ENCODE assay signal across 24 mouse cellular contexts in genomic region chr4:53502764-53503163, GRCm38 (mm10).
DNase-seq lines count a peak whose midpoint lies in the region; ATAC-seq and TF ChIP-seq lines count a peak whose summit lies in the region.
"Had no signal": no experiment of that assay in that cellular context is flagged by ENCODE, and none has a peak within 500 bp of the region (broad histone marks: within the 10 kb centered on the region; RNA-seq: fewer than 3 reads in every experiment).

No protein-coding gene starts in this region.

- no peak overlapping the region for H3K27ac ChIP-seq in intestine, embryonic 14.5 days (ENCODE audit: low read depth)
- peak overlapping the region; percentile 35; the same call in 1 of the 2 replicates for H3K27ac ChIP-seq in intestine, embryonic 16.5 days (ENCODE audit: low read length)
- no peak overlapping the region for H3K27ac ChIP-seq in stomach, postnatal 0 days (replicated peaks)
- H3K27ac ChIP-seq: forebrain, embryonic 10.5 days; forebrain, embryonic 13.5 days; heart, embryonic 15.5 days; hindbrain, embryonic 14.5 days; hindbrain, postnatal 0 days had no signal

- H3K4me3 ChIP-seq in intestine, embryonic 14.5 days (ENCODE audit: low read depth, low read length) = no peak overlapping the region
- H3K4me3 ChIP-seq in intestine, embryonic 16.5 days (ENCODE audit: low read length) = no peak overlapping the region
- no peak overlapping the region for H3K4me3 ChIP-seq in myocyte
- no peak overlapping the region for H3K4me3 ChIP-seq in stomach, postnatal 0 days (ENCODE audit: low read depth, low read length)
- H3K4me3 ChIP-seq: forebrain, embryonic 10.5 days; forebrain, embryonic 13.5 days; heart, embryonic 12.5 days; heart, embryonic 15.5 days had no signal

- no peaks in the 10 kb centered on the region for H3K9me3 ChIP-seq in intestine, embryonic 14.5 days (ENCODE audit: control insufficient read depth, low read length)
- no peaks in the 10 kb centered on the region for H3K9me3 ChIP-seq in intestine, embryonic 16.5 days (ENCODE audit: control insufficient read depth, low read length)
- H3K9me3 ChIP-seq in stomach, postnatal 0 days (ENCODE audit: control insufficient read depth, low read length) = no peaks in the 10 kb centered on the region
- H3K9me3 ChIP-seq: forebrain, embryonic 10.5 days; forebrain, embryonic 13.5 days; heart, embryonic 12.5 days; heart, embryonic 15.5 days had no signal

- no peaks in the 10 kb centered on the region for H3K27me3 ChIP-seq in intestine, embryonic 14.5 days (replicated peaks; ENCODE audit: control insufficient read depth, insufficient read depth, low read length)
- H3K27me3 ChIP-seq in intestine, embryonic 16.5 days (replicated peaks; ENCODE audit: control insufficient read depth, insufficient read depth, low read length) = no peaks in the 10 kb centered on the region
- no peaks in the 10 kb centered on the region for H3K27me3 ChIP-seq in myocyte (ENCODE audit: control insufficient read depth, insufficient read depth, insufficient read length)
- H3K27me3 ChIP-seq in stomach, postnatal 0 days (ENCODE audit: control insufficient read depth, insufficient read depth, low read length) = no peaks in the 10 kb centered on the region
- H3K27me3 ChIP-seq: forebrain, embryonic 13.5 days; heart, embryonic 12.5 days; heart, embryonic 15.5 days had no signal

- H3K4me1 ChIP-seq in intestine, embryonic 14.5 days (replicated peaks; ENCODE audit: control insufficient read depth, insufficient read depth, low read length) = no peaks in the 10 kb centered on the region
- H3K4me1 ChIP-seq in intestine, embryonic 16.5 days (ENCODE audit: control insufficient read depth, insufficient read depth, low read length) = no peaks in the 10 kb centered on the region; the same call in 1 of the 2 replicates
- no peaks in the 10 kb centered on the region for H3K4me1 ChIP-seq in stomach, postnatal 0 days (replicated peaks; ENCODE audit: control insufficient read depth, insufficient read depth)
- H3K4me1 ChIP-seq: forebrain, embryonic 10.5 days; forebrain, embryonic 13.5 days; heart, embryonic 15.5 days had no signal

- H3K9ac ChIP-seq in intestine, embryonic 14.5 days (ENCODE audit: low read length) = no peak overlapping the region
- no peak overlapping the region for H3K9ac ChIP-seq in intestine, embryonic 16.5 days (ENCODE audit: low read depth, low read length)
- H3K9ac ChIP-seq in stomach, postnatal 0 days (ENCODE audit: low read length) = no peak overlapping the region
- H3K9ac ChIP-seq: forebrain, embryonic 13.5 days; heart, embryonic 12.5 days; heart, embryonic 15.5 days; hindbrain, embryonic 14.5 days had no signal

- H3ac ChIP-seq in myocyte (ENCODE audit: control insufficient read depth, insufficient read length) = no peak overlapping the region

- H3K79me2 ChIP-seq in myocyte (ENCODE audit: control insufficient read depth, insufficient read depth) = no peaks in the 10 kb centered on the region

- 65% methylated on average over 2 of the region's 2 CpGs for WGBS in intestine, embryonic 14.5 days
- 67% methylated on average over 2 of the region's 2 CpGs for WGBS in intestine, embryonic 16.5 days
- WGBS in stomach, postnatal 0 days = 66% methylated on average over 2 of the region's 2 CpGs

- no peak for TF ChIP-seq CTCF in stomach, postnatal 0 days (IDR thresholded peaks at IDR 0.05; ENCODE audit: low read depth)

- peak; percentile 66; the same call in 1 of the 2 replicates for ATAC-seq in intestine, embryonic 14.5 days (replicated peaks; ENCODE audit: low FRiP score, low TSS enrichment, low read depth)
- ATAC-seq in intestine, embryonic 16.5 days = peak; percentile 97
- peak; percentile 97 for ATAC-seq in stomach, postnatal 0 days (ENCODE audit: low FRiP score, low TSS enrichment)
- ATAC-seq: activated CD4-positive, CD25-positive, alpha-beta regulatory T cell, adult 4 months; forebrain, embryonic 13.5 days; forebrain, embryonic 16.5 days; hindbrain, postnatal 0 days had no signal

- TF ChIP-seq POLR2A in myocyte (IDR thresholded peaks at IDR 0.05; ENCODE audit: insufficient read length, low read depth) = no peak

- TF ChIP-seq EP300 in stomach, postnatal 0 days (optimal IDR thresholded peaks at IDR 0.05) = no peak

- DNase-seq in intestine, embryonic 14.5 days (ENCODE audit: low spot score) = no peak
- DNase-seq in stomach, postnatal 0 days (ENCODE audit: low spot score) = no peak
- no peak for DNase-seq in spleen, postnatal 10 days (ENCODE audit: low spot score in 2 of 2)
- DNase-seq in heart, postnatal 4 days = no peak
- no peak for DNase-seq in gastrocnemius, postnatal 10 days
- DNase-seq: adrenal gland, adult 8-10 months; adrenal gland, postnatal 25 days; cerebellum, adult 11-12 months; cerebellum, adult 9-10 months; cerebellum, postnatal 14 days; gastrocnemius, postnatal 14 days; heart, adult 18-20 months; heart, postnatal 10 days; heart, postnatal 36 days had no signal

- H3K4me2 ChIP-seq in intestine, embryonic 14.5 days (ENCODE audit: low read length) = no peak overlapping the region
- no peak overlapping the region for H3K4me2 ChIP-seq in intestine, embryonic 16.5 days (ENCODE audit: low read depth, low read length)
- H3K4me2 ChIP-seq in myocyte (ENCODE audit: low read depth) = no peak overlapping the region
- H3K4me2 ChIP-seq in stomach, postnatal 0 days (replicated peaks; ENCODE audit: low read depth) = no peak overlapping the region
- H3K4me2 ChIP-seq: forebrain, embryonic 13.5 days; heart, embryonic 12.5 days; heart, embryonic 15.5 days; hindbrain, embryonic 14.5 days had no signal

- no peaks in the 10 kb centered on the region for H3K36me3 ChIP-seq in intestine, embryonic 14.5 days (ENCODE audit: control insufficient read depth, insufficient read depth, low read length)
- peaks cover 4% of the 10 kb centered on the region; the same call in 1 of the 2 replicates for H3K36me3 ChIP-seq in intestine, embryonic 16.5 days (ENCODE audit: control insufficient read depth, insufficient read depth, low read length)
- no peaks in the 10 kb centered on the region for H3K36me3 ChIP-seq in myocyte (ENCODE audit: control insufficient read depth, insufficient read depth)
- H3K36me3 ChIP-seq in stomach, postnatal 0 days (ENCODE audit: control insufficient read depth, insufficient read depth, low read length) = no peaks in the 10 kb centered on the region; the same call in 1 of the 2 replicates
- H3K36me3 ChIP-seq: forebrain, embryonic 10.5 days; heart, embryonic 15.5 days had no signal

TF ChIP-seq in myocyte, 11 proteins besides CTCF, POLR2A, EP300 and RAD21:
- TF ChIP-seq USF1 (IDR thresholded peaks at IDR 0.05; ENCODE audit: low read depth) (peak; percentile 3), TCF3 (IDR thresholded peaks at IDR 0.05; ENCODE audit: insufficient read length, low read depth) (no peak)
